Mouse (Mus musculus) embryonic fibroblast, embryonic 13.5 days (primary cell): ENCODE data around the gene Krt83.

Experiments
- CTCF ChIP-seq: IDR thresholded peaks from 2 replicates; pipeline ENCODE4 v1.5.1; 2011; ENCODE audit warnings: mild to moderate bottlenecking, control low read depth, low read length, moderate library complexity, borderline replicate concordance; ENCODE audit not compliant: insufficient read depth
- POLR2A ChIP-seq: IDR thresholded peaks from 2 replicates; pipeline ENCODE4 v1.6.1; 2011; ENCODE audit warnings: low read depth, mild to moderate bottlenecking, control low read depth, low read length, moderate library complexity

DNA sequence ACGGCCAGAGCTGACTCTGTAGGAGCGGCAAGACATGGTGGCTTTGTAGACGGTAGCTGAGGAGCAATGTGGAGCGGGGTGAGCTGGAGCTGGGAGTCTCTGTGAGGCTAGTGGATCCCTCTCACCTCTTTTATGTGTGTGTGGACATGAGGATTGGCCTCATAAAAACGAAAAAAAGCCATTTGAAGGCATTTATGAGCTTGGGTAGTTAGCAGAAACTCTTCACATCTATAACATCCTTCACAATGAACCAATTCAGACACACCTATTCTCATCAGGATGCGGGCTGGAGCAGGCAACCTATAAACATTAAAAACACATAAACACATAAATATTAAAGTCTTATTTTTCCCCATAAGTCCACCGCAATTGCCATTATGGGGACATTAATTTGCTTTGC is 41.4 kb upstream of the Krt83 start, which contains the start of gene Krt84:
- TF ChIP-seq POLR2A: no peak
- TF ChIP-seq CTCF: no peak
